Mouse (Mus musculus): ENCODE measurements around the gene Ccsap.
"Not testable (repeated sequence)": the region's sequence is repeated elsewhere in the genome, so short reads cannot be mapped to it uniquely, and the experiment has no call there.

Gene Ccsap

DNA sequence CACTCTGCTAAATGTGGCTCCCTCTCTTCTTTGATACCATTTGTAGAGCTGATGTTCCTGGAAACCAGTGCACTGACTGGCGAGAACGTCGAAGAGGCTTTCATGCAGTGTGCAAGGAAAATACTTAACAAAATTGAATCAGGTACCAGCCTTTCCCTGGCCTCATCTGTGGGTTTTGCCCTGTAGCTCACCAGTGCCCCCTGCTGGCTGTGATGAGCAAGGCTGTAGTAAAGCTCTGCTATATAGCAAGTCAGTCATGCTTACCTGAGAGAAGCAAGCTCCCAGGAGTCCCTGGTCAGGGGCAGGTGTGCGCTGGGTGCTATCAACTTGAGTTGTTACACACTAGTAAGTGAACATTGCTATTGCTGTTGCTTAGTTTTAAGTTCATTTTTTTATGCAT is 27.3 kb downstream of the Ccsap start:
- peak; percentile 65 to 67 for DNase-seq

DNA sequence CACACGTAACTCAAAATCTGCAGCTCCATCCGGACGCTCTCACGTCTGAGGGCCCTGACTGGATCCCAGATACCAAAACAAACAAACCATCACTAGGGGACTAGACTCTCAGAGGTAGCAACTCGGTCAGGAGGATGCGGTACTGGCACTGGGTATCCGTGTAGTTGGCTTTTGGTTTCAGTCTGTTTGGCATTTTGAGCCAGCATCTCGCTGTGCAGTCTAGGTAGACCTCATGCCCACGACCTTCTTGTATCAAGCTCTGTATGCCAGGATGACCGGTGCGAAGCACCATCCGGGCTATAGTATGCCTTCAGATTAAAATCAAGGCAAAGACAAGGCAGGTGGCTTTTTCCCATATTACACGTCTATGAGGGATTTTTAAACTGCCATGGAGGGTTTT is 32.5 kb downstream of the Ccsap start:
- DNase-seq = no peak

GRCm38 (mm10) chr8:123826758-123827157 is 33.3 kb downstream of the Ccsap start:
- DNase-seq = no peak

- DNase-seq = no peak
Observed at GRCm38 (mm10) chr8:123826001-123826400, 34.0 kb downstream of the Ccsap start.

DNA sequence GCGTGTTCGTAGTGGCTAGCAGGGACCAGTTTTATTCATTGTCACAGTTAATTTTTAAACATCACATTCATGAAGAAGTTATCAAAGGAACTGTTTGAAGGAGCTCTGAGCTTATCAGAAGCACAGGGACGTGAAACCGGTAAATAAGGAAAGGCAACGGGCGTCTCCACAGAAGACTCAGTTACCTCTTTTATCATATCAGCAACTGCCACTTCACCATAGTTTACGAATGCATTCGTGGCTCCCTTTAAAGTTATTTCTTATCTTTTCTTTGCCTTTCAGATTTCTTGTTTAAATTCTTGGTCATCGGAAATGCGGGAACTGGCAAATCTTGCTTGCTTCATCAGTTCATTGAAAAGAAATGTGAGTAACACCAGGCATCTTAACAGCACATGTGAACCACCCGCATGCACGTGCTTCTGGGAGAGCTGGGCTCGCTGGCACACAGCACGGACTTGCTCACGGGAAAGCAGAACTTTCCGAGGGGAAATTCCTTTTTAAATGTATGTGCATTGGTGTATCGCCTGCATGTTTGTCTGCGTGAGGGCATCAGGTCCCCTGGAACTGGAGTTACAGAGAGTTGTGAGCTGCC is 36.4 kb downstream of the Ccsap start:
- no peak for DNase-seq

GRCm38 (mm10) chr8:123823111-123823510 is 36.9 kb downstream of the Ccsap start:
- no peak for DNase-seq

DNA sequence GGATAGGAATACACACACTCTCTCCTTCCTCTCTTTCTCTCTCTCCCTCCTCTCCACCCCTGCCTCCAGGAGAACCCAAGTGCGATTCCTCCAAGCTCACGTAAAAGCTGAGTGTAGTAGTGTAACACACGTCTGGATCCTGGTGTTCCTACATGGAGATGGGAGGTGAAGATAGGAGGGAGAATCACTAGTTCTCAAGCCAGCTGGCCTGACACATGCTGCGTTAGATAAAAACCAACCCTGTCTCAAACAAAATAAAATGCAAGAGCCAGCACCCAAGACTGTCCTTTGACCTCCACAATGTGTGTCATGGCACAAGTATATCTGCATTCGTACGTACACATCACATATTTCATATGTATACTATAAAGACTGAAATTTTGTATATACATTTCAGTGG is 39.2 kb downstream of the Ccsap start:
- no peak for DNase-seq

GRCm38 (mm10) chr8:123819683-123820610 is 40.1 kb downstream of the Ccsap start:
- DNase-seq = no peak

DNA sequence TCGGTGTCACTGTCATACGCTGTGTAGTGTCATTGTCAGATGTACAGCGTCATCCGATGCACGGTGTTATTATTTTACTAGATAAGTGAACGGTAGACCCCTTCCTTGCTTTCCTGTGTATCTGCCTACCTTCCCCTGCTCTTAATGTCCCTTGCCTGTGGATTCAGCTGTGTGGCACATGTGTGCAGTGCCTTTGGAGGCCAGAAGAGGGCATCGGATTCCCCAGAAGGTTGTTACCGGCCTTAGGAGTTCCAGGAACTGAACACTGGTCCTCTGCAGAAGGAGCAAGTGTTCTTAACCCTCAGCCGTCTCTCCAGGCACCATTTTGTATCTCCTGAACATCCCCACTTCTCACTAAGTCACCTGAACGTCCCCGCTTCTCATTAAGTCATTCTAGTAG is 42.3 kb downstream of the Ccsap start:
- no peak for DNase-seq

GRCm38 (mm10) chr8:123816939-123817338 is 43.1 kb downstream of the Ccsap start:
- no peak for DNase-seq

DNA sequence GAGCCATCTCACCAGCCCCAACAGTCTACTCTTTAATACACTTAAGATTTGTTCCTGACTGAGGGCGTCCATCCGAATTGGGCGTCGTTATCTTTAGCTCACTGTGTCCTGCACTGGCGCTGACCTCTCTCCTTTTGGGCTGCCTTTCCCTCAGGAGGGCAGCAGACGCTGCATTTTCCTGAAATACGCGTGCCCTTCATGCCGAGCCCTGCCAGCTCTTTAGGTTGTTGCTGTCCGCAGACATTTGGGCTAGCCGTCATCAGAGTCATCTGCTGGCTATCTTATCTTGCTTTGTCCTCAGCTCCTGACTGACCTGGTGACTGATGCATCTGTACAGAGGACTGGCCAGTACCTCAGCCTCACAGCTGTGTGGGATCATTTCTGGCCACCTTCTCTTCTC is 44.7 kb downstream of the Ccsap start:
- no peak for DNase-seq

DNA sequence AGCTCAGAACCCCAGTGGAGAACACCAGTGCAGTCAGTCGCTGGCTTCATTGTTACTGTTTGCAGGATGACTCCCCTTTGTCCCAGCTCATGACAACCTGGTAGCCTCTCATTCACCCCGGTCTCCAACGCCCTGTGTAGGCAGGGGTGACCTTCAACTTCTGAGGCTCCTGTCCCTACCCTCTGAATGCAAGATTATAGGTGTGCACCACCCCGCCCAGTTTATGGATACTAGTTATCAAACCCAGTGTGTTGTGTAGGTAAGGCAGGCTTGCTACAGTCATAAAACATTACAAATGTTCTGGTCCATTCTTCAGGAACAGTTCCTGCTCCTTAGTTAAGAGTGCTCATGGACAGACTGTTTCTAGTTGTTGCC is 46.1 kb downstream of the Ccsap start:
- DNase-seq = no peak

GRCm38 (mm10) chr8:123813173-123813891 is 46.7 kb downstream of the Ccsap start:
- DNase-seq = no peak

- no peak for DNase-seq
Observed at GRCm38 (mm10) chr8:123812227-123812626, 47.8 kb downstream of the Ccsap start.

- not testable (repeated sequence) for DNase-seq
Observed at GRCm38 (mm10) chr8:123809342-123809741, 50.7 kb downstream of the Ccsap start.

- no peak for DNase-seq
Observed at GRCm38 (mm10) chr8:123808671-123809070, 51.3 kb downstream of the Ccsap start.

DNA sequence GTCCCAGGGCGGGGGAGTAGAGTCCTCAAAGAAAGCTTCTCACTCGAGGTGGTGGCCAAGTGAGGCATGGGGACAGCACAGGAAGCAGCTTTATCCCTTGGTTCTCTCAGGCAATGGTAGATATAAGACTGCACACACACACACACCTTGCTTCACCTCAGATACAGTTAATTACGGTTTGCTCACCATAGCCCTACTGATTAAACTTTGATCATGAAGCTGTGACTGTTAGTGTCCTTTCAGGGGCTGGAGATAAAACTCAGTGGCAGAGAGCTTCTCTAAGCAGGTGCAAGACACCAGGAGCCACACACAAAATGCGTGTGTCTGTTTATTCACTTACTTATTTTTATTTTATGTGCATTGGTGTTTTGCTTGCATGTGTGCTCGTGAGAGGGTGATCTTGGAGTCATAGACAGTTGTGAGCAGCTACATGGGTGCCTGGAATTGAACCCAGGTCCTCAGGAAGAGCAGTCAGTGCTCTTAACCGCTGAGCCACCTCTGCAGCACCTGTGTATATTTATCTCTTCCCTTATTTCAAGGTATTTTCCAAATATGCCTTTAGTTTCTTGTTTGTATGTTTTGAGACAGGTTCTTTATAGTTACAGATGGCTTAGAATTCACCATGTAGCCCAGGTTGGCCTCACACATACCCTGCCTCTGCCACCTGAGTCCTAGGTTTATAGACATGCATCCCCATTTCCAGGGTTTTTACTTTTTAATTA is 52.0 kb downstream of the Ccsap start:
- no peak for DNase-seq

DNA sequence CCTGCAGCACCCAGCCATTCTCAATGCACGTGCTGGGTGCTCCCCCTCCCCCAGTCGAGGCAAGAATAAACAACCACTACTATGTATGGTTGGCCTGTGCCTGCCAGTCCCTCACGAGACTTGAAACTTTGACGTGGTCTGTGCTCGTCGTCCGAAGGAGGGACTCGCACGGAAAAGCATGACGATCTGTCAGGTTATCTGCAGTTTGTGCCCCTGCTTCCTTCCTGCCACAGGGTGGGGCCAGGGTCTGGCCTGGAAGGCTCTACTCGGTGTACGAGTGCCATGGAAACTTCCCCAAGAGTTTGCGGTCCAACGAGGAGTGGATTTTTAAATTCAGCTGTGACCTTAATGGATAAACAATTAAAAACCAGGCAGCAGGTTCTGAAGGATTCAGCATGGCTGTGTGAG is 53.0 kb downstream of the Ccsap start:
- no peak for DNase-seq

DNA sequence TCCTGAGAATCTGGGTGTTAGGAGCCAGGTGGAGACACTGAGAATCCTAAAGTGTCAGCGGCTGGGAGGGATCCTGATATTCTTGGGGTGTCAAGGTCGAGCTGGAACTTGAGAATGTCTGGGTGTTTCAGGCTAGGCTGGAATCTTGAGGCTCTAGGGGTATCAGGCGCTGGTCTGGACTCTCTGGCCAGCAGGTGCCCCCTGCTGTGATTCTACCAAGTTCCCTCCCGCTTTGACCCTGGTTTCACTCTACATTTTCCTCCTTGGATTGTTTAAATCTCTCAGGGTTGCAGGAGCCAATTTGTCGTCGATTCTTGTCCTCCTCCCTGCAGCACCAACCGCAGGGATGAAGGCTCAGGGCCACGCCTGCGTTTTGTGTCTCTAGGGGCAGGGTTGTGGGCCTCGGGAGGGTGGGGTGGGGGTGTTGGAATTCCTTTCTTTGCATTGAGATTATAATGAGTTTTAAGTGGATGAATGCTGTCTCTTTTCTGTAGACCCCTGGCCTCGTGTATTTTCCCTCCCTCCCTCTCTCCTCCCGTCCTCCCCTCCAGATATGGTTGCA is 53.6 kb downstream of the Ccsap start:
- no peak for DNase-seq

- no peak for DNase-seq
Observed at GRCm38 (mm10) chr8:123805718-123806373, 54.2 kb downstream of the Ccsap start, which contains the start of gene Rab4a. Gene Rab4a (plus strand): TSS chr8:123805985.

DNA sequence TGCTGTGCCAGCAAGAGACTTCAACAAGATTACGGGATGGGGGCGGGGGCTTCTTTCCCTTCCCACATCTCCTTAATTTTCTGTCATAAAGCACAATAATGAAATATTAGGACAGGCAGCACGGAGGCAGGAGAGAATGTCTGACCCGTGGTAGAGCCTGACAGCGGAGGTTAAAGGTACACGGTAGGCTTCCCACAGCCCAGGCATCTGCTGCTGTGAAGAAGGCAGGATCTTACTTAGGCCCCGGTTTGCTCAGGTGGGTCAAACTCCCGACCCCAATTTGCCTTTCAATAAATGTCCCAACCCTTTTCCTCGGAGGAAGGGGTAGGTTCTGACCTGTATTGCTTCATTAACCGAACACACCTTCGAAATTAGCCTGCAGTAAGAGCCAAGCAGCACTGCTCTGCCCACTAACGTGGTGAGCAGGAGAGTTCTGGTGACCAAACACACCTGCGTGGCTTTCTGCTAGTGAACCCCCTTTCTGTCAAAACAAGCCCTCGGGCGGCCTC is 54.7 kb downstream of the Ccsap start:
- no peak for DNase-seq

DNA sequence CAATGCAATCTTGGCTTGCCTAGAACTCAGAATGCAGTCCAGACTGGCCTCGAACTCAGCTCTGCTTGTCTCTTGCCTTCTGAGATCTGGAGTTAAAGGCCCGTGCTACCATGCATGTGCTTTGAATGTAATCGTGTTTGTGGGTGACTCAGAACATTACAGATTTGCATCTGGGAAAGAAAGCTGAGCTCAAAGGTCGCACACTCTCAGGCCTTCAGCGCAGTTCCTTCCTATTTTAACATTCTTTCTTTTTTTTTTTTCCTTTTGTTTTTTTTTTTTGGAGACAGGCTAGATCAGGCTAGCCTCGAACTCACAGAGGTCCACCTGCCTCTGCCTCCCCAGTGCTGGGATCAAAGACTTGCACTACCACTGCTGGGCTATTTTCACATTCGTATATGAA is 55.4 kb downstream of the Ccsap start:
- no peak for DNase-seq

Data from B cell, adult 2 months (primary cell).